Mouse (Mus musculus) thymus, postnatal 14 days (tissue): ENCODE measurements around the gene Smug1.

ENCODE experiments used
- DNase-seq: peaks from one replicate; pipeline ENCODE4 v3.0.0; 2021

Smug1 gene

DNA sequence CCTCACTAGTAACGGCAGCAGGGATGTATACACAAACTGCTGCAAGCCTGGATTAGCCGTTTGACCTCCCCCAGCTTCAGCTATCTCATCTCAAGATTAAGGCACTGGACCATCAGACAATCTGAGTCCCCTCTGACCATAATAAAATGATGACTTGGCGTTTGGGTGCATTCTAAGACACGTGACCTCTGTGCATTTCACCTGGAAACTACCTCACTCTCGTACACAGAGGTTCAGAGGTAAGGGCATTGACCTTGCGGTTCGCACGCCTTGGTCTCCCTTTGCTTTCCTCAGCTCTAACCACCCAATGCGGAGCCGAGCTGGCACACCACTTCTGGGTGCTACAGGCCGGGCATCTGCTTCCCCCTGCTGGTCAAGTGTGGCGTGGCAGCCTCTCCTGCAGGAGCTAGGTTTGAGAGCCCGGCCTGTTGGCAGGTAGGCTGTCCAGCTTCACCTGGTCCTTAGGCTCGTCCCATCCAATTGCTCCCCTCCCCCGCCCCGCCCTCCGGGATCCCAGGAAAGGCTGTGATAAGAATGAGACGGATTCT lies 10.1 kb upstream of the Smug1 start:
- DNase-seq: peak; percentile 91

DNA sequence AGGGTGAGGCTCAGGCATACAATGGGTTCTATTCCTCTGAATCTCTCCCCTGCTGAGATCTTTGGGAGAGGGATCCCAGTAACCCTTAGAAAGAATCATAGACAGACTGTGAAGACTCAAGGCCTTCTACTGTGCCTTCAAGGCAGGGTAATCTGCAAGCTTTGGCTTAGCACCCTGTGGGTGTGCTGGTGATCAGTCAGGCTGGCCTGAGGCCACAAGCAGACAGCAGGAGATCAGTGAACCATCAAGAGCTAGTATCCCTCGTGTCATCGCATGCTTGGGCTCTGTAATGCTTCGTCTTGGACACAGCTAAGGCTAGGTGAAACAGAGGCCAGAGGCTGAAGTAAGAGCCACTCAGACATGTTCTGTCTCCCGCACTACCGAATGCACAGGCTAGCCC lies 6.4 kb upstream of the Smug1 start:
- DNase-seq: no peak

DNA sequence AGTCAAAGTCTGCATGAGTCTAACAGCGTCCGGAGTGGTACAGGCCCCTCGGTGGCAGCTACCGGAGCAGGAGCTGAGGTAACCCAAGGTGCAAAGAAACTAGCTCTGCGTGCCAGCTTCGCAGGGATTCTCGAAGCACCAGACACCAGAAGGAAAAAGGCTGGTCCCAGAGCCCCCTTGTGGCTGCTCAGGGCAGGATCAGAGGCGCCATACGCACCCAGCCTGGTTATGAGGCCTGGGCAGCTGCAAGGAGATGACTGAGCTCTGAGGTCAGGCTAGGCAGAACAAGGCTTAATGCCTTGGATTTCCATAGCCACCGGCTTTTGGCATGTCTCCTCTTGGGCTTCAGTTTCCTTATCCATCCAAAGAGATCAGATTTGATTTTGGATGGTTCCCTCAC lies 5.6 kb upstream of the Smug1 start:
- peak; percentile 57 for DNase-seq

DNA sequence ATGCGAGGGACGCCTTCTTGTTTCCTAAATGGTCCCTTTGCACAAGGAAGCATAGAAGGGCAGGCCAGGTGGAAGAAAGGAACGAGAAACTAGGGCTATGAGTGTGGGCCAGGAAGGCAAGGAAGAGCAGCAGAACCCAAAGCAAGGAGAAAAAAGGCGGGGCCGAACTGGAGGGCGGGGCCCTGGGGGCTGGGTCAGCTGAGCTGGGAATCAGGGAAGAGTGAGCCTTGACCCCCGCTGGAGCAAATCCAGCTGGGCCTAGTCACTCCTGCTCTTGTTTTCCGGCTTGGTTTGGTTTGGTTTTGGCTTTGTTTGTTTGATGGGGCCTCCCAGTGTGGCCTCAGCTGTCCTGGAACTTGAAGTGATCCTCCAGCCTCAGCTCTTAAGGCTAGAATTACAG lies 4.4 kb upstream of the Smug1 start:
- DNase-seq: no peak

DNA sequence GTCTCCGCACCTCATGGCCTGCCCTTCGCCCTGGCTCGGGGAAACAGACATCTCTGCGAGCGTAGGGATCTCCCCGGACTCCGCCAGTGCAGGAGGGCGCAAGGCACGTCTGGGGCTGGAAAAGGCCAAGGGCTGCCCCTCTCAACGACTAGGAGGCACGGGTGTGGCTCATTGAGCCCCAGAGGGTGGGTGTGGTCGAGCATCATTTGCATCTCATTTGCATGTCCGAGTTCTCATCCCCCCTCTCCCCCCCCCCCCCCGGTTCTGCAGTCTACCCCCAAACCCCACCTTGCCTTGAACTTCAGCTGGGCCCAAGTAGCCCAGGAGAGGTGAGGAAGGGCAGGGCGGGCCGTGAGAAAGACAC lies 3.4 kb upstream of the Smug1 start:
- DNase-seq: no peak

DNA sequence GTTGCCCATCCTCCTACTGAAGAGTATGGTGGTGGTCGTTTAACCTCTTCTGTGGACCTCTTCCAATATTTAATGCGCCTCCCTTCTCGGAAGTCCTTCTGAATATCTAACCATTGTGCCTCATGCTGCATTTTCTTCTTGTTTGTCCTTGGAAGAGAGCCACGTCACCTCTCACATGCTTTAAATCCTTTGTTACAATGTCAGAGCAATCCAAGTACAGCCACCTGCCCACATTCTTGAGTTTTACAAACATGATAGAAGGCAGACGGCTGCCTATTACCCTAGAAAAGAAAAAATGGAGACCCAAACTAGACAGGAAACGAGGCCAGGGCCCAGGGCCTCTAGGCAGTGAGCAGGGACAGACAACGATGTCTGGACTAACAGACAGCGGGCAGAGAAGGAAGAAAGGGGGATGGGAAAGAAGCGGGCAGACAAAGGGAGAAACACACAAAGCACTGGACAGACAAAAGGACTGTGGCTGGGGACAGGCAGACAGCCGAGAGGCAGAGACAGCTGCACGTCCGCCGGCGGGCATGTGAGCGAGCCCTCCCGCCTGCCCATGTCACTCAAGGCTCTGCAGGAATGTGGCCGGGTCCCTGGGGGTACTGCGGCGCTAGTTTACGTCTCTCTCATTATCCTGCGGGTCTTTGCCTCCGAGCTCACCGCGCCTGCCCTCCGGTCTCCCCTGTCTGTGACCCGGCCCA lies 2.9 kb upstream of the Smug1 start:
- DNase-seq: no peak

DNA sequence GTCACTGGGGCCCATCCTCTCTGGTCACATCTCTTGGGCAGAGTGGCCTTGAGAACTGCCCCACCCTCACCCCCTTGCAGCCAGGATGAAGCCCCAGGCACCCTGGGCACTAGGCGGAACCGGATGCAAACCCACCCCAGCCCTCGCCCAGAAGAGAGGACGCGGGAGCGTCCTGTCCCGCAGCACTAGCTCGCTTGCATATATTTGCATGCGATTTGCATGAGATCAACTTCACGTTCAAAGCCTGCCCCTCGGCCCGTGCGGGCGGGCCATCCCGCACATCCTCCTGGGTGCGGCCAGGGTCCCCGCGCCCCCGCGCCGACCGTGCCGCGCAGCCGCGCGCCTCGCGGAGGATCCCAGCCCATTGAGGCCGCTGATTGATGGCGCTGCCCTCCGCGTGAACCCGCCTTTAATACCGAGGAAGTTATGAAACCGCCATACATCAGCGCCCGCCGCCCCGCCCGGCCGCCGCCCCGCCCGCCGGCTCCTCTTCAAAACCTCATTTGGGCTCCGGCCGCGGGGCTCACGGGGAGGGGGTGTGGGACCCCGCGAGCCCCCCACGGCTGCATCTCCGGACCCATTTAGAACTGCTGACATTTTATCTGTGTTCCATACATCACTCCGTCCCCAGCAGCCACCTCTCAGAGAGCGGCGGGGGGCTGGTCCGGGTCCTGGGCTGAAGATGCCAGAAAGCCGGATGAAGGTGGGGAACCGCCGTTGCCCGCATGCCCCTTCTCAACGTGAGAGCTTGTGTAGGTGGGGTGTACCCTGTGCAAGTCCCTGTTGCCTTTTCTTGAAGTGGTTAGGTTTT lies 2.1 kb upstream of the Smug1 start:
- no peak for DNase-seq

DNA sequence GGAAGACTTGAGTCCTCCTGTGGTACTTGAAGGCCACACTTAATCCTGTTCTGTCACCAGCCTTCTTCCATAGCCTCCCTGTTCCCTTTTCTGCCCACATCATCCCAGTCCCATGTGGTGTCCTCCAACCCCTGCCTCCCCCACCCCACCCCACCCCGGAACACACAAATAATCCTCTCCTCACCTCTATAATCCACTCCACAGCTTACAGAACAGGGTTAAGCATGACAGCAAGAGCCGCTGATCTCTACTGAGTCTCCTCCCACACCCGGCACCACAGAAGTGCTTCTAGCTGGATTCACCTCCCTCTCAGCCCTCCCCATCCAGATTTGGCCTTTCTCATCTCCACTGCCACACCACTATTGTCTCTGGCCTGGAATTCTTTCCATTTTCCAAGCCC lies 894 bp upstream of the Smug1 start:
- DNase-seq: no peak

DNA sequence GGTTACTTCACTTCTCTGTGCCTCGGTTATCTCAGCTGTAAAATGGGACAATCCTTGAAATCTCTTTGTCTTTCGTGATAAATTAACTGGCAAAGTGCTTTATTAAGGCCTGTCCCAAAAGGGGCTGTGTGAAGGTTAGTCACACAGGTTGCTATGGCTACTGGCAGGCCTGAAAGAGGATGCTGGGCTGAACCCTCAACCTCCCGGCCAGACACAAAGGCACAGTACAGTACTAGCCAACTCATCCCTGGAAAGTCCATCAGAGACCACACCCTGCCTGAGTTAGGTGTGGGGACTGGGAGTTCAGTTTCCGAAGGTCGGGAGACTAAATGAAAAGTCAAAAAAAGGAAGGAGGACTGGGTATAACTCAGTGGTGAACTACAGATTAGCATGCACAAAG lies 968 bp downstream of the Smug1 start:
- DNase-seq: no peak

DNA sequence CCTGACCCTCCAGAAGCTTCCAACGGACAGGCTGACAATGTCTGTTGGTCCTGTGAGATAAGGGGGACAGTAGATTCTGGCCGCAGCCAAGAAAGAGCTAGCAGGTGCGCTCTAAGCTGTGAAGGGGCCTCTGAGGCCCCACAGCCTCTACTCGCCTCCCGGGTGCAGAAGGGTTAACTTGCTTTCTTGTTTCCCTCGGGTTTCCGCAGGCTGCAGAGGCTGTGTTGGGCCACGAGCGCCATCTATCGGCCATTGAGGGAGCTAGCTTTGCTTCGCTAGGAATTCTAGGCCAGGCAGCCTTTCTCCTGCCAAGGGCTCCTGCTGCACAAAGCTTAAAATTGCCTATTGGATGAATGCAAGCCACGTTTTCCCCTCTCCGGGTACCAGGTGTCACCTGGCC lies 1.5 kb downstream of the Smug1 start:
- DNase-seq: peak; percentile 87

DNA sequence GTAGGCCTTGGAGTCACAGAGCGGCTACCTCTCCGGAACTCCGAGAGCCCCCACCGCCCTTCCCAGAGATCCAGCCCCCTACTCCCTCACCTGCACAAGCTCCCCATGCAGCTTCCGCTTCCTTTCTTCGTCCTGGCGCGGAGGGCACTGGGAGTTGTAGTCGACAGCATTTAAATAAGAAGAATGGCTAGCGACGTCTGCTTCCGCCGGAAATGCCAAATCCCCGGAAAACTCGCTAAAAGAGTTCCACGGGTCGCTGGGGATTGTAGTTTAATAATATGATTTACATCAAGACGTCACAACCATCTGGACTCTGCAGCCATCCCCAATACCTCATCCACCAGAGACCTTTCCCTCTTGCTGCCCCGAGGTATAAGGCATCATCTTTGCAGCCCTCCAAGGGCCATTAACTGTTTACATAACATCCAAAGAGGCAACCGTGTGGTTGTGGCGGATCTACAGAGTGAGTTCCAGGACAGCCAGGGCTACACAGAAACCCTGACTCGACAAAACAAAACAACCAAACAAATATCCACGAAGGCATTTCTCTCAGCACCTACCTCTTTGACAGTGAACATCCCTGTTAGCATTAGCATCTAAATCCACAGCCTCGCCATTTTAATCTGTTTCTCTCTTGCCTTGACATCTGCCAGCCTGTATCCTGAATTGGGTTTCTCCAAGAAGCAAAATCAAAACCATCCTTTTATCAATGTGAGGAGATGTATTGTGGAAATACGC lies 3.5 kb downstream of the Smug1 start:
- peak; percentile 91 for DNase-seq

DNA sequence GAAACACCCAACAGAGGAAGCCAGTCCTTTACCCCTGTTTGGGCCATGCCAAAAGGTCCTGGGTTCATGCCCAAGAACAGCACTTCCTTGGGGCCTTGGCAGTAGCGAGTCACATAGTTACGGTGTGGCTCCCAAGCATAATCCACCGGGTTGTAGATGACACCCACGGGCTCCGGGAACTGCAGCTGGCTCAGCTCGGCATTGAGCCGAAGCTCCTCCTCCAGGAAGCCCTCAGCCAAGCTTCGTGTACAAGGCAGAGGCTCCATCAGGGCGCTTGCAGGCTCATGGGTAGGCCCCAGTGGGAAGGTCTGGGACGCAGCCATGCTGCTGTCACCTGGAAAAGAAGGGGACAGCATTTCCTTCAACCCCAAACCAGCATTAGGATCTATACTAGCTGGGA lies 9.3 kb downstream of the Smug1 start:
- no peak for DNase-seq

DNA sequence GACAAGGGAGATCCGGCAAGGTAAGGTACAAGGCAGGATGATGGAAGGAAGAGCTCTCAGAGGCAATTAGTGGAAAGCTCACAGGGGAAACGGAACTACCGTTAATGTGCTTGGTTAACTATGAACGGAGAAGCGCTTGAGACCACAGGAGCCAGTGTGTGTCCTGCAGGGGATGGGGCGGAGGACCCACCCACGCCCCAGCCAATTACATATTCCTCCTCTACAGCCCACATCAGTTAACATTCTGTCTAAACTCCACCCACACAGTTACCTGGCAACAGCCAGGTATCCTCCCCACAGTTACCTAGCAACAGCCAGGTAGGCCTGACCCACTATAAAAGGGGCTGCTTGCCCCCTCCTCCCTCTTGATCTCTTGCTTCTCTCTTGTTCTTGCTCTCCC lies 10.0 kb downstream of the Smug1 start:
- no peak for DNase-seq

DNA sequence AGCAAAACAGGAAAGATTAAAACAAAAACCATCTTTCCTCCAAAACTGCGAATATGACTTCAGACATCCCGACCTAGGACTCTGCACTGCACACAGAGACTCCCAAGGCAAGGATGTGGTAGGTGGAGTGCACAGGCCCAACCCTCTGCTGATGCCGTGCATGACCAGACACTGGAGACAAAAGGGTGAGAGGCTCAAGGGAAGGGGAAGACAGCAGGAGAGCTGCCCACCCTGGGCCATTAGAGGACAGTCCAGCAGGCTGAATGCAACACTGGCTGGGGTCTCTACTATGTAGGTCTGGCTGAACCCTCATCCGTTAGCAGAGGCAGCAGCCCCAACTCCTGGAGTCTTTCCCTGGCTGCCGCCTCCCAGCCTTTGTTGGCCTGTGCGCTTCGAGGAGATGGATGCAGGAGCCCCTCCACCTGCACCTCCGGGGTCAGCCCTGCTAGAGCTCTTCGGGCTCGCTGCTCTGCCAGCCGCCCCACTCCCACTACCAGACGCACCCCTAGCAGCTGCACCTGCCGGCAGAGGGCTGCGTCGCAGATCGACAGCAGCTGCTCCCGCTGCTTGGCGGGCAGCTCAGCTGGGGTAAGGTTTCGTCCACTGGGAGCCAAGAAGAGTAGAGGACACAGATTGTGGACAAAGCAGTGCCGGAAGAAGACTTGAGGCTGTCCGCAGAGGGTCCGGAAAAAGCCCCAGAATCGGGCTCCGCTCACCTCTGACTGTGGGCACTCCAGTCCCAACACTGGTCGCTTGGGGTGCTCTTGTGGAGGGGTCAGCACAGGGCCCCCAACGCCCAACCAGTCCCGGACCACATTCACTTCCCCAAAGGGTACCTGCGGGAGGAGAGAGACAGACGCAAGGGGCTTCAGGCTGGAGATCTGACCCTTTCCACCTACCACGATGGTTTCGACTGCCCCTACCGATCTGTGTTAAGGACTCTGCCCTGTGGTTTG lies 11.2 kb downstream of the Smug1 start:
- no peak for DNase-seq

DNA sequence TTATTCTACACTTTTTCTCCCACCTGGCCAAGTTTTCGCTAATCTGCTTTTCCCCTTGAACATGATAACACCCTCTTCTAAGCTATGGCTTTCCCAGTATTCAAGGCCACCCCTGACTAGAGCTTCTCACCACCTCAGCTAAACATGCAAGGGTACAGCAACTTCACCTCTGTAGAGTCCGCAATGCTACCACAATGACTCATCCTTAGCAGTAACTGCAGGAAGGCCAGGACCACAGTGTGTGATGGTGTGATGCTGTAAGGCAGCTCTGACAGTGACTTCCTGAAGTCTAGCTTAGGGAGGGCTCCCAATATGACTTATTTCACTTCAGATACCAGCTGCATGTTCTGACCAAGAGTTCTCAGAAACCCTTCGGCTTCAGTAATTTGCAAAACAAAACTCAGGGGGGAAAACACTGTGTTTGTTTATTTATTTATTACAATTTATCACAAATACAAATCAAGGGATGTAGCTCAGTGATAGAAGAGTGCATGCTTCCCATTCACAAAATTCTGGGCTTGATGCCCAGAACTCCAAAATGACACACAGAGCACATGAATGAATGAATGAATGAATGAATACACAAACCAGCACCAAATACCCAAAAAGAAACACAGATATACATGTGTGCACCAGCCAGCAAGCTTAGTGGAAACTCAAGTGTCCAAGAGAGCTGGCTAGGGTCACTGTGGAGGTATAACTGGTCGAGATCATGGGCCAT lies 13.8 kb downstream of the Smug1 start:
- no peak for DNase-seq

DNA sequence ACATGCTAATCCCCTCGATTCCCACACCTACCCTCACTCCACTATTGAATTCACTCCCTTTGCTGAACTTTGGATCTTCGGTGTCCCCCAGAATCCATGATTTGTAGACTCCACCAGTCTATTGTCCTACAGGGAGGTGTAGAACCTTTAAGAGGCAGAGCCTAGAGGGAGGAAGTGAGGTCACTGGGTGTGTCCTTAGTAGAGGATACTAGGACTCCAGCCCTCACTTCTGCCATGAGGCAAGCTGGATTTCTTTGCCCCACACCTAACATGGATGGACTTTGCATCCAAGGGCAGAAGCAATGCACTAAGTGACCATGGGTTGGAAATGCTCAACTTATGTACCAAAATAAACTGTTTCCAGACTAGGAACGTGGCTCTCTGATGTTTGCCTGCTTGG lies 14.5 kb downstream of the Smug1 start:
- DNase-seq: no peak

DNA sequence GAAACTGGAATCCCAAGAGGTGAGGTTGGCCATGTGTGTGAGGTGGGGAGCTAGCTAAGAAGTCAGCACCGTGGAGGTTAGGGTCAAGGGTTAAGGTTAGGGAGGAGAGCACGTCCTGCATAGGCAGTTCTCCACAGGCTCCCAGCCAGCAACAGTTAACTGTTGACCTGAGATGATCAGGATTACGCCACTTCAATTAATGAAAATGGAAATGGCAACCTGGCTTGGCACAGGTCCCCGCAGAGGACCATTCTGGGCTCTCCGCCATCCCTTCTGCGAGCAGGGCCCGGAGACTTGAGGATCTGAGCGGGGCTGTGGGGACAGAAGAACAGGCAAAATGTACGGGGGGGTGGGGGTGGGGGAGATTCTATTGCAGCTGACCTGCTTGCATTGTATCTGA lies 19.1 kb downstream of the Smug1 start:
- DNase-seq: no peak

DNA sequence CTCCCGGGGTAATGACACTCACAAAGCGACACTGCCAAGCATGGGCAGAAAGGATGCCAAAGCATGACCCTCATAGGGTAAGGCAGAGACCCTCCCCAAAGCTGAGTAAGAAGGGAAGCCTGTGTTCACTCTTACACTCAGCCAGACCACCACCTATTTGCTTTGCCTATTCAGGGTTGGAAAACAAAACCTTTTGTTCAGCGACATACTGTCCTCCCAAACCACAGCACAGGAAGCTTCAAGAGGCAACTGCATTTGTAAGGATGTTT lies 19.5 kb downstream of the Smug1 start:
- DNase-seq: no peak

DNA sequence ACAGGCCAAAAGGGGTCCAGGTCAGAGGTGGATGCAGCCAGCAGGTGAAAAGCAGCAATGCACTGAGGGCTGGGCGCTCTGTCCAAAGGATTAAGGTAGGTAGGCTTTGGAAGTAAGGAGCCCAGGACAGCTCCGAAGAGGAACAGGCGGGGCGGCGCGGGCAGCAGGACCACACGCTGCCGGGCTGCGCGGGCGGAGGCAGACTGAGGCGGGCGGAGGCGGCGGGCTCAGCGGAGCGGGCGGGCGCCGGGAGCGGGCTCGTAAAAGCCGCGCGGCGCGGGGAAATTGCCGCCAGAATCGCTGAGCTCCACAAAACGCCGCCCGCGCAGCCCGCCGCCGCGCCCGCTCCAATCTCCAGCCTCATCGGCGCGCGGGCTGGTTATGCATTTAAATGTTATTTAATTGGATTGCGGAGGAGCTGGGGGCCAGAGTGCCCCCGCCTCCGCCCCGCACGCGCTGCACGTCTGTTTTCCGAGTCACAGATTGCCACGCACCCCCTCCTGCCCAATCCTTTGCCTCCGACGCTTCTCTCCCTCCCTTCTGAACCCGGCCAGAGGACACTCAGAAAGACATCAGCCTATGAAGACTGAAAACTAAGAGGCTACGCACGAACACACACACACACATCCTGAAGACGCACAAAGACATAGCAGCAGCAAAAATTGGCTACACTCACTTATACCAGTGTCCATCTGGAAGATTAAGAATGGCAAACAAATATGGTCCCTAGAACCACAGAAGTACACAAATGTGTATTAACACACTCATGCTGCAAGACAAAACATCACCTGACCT lies 20.1 kb downstream of the Smug1 start:
- no peak for DNase-seq

DNA sequence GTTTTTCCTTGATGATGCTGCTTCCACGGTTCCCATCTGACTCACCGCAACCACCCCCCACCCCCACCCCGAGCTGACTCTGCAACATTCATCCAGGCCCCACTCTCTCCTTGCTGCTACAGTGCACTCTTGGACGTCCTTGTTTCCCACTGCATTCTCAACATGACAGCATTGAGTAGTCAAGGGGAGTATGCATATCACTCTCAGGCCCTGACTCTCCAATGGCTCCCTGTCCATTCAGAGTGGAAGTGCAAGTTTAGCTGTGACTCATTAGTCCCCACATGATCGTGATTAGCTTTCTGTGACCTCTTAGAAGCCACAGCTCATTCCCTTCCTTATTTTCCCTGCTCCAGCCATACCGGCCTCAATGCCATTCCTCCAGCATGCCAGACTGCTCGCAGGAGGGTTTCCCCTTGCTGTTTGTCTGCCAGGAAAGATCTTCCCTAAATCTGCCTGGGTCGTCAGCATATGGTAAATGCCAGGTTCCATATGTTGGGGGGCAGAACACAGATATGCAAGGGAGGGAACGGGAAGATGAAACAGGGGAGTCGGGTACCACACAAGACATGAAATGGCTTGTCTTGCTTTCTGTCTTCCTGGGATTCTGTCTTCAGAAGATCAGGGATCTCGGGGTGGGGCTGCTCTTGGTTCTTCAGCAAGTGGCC lies 21.1 kb downstream of the Smug1 start:
- no peak for DNase-seq

DNA sequence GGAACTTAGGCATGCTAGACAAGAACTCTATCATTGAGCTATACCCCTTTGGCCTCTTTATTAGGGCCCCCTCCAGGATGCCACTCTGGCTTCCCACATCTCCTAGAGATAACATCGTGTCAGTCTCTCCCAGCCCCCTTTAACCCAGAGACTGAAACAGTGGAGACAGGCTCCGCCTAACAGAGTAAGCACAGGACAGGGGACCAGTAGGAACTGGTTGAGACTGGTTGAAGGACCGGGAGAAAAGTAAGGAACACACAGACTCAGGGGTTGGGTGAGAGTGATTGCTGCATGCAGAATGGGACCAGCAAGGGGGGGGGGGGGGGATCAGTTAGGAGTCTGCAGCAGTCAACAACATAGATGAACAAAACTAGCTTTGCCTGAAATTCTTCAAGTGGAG lies 22.7 kb downstream of the Smug1 start:
- no peak for DNase-seq
